Mouse (Mus musculus) heart, embryonic 16.5 days (tissue): ENCODE measurements at regions not wholly inside any gene's neighbourhood (a gene's known extent, or its start where the extent isn't known, plus 50 kb on each side); places are given as distances from the start of the nearest gene placed in this dataset.

Source experiments
- ATAC-seq: fragments of 200-750 bp; cut with Nextera tagmentation; replicated peaks from 2 replicates; pipeline ENCODE4 v1.8.0; 2017; ENCODE audit warnings: moderate number of reproducible peaks; ENCODE audit not compliant: insufficient read depth, low FRiP score; ENCODE audit errors: extremely low read depth
- H3K27ac ChIP-seq: fragments of 300-500 bp; sonication (generic); 2 replicates; pipeline ENCODE4 v1.5.1; 2014; ENCODE audit warnings: mild to moderate bottlenecking, low read length, control low read depth, moderate library complexity
- H3K27me3 ChIP-seq: fragments of 300-500 bp; sonication (generic); 2 replicates; pipeline ENCODE4 v1.6.1; 2014; ENCODE audit warnings: low read length, mixed read lengths; ENCODE audit not compliant: control insufficient read depth, insufficient read depth
- H3K36me3 ChIP-seq: fragments of 300-500 bp; sonication (generic); 2 replicates; pipeline ENCODE4 v1.6.1; 2014; ENCODE audit not compliant: control insufficient read depth, insufficient read depth
- H3K4me1 ChIP-seq: fragments of 300-500 bp; sonication (generic); 2 replicates; pipeline ENCODE4 v1.6.1; 2014; ENCODE audit warnings: low read length, mixed read lengths; ENCODE audit not compliant: control insufficient read depth, insufficient read depth
- H3K4me2 ChIP-seq: fragments of 300-500 bp; sonication (generic); 2 replicates; pipeline ENCODE4 v1.6.1; 2014; ENCODE audit warnings: low read depth, mild to moderate bottlenecking, control low read depth, low read length
- H3K4me3 ChIP-seq: fragments of 300-500 bp; sonication (generic); 2 replicates; pipeline ENCODE4 v1.5.1; 2014; ENCODE audit warnings: mild to moderate bottlenecking, control low read depth, low read length
- H3K9ac ChIP-seq: fragments of 300-500 bp; sonication (generic); 2 replicates; pipeline ENCODE4 v1.6.1; 2014; ENCODE audit warnings: low read length, control low read depth
- H3K9me3 ChIP-seq: fragments of 300-500 bp; sonication (generic); replicated peaks from 2 replicates; pipeline ENCODE4 v1.6.1; 2016; ENCODE audit warnings: low read length; ENCODE audit not compliant: control insufficient read depth
- WGBS: fragments of 180-500 bp; shearing (Covaris S2); extraction: QIAGEN DNeasy Blood & Tissue Kit; methylation state at CpG from one replicate; pipeline ENCODE4 v1.1.7; 2014; 5-methylcytosine and 5-hydroxymethylcytosine counted together

GRCm38 (mm10) chr11:7592010-7592409 is 378.3 kb upstream of the Igfbp3 start:
- Histone ChIP-seq H3K4me3 (no peak overlapping the region), H3K27me3 (no peaks in the 10 kb centered on the region), H3K9ac (no peak overlapping the region), H3K4me2 (no peak overlapping the region), H3K36me3 (no peaks in the 10 kb centered on the region), H3K9me3 (no peaks in the 10 kb centered on the region), H3K4me1 (no peaks in the 10 kb centered on the region), H3K27ac (no peak overlapping the region)
- WGBS: 70% methylated on average over 4 of the region's 4 CpGs
- no peak for ATAC-seq

- Histone ChIP-seq H3K9me3 (no peaks in the 10 kb centered on the region; the same call in 1 of the 2 replicates), H3K4me3 (no peak overlapping the region), H3K4me2 (no peak overlapping the region), H3K27ac (no peak overlapping the region), H3K4me1 (no peaks in the 10 kb centered on the region), H3K9ac (no peak overlapping the region), H3K36me3 (no peaks in the 10 kb centered on the region), H3K27me3 (no peaks in the 10 kb centered on the region)
- no peak for ATAC-seq
- 82% methylated on average over 2 of the region's 2 CpGs for WGBS
Observed at GRCm38 (mm10) chr11:7583296-7583695, 369.6 kb upstream of the Igfbp3 start.

- no peaks in the 10 kb centered on the region for H3K4me1 ChIP-seq
- no peak for ATAC-seq
- no peak overlapping the region for H3K4me2 ChIP-seq
- H3K27ac ChIP-seq: no peak overlapping the region
- no peaks in the 10 kb centered on the region for H3K36me3 ChIP-seq
- 53% methylated on average over 1 of the region's 1 CpGs for WGBS
- H3K4me3 ChIP-seq: no peak overlapping the region
- no peaks in the 10 kb centered on the region for H3K27me3 ChIP-seq
- no peaks in the 10 kb centered on the region for H3K9me3 ChIP-seq
- H3K9ac ChIP-seq: no peak overlapping the region
Observed at GRCm38 (mm10) chr11:7568484-7568883, 354.8 kb upstream of the Igfbp3 start.

GRCm38 (mm10) chr11:7562029-7562428 is 348.3 kb upstream of the Igfbp3 start:
- Histone ChIP-seq H3K4me3 (no peak overlapping the region), H3K9ac (no peak overlapping the region), H3K4me2 (no peak overlapping the region), H3K4me1 (no peaks in the 10 kb centered on the region), H3K9me3 (no peaks in the 10 kb centered on the region), H3K36me3 (no peaks in the 10 kb centered on the region), H3K27me3 (no peaks in the 10 kb centered on the region), H3K27ac (no peak overlapping the region)
- WGBS: 39% methylated on average over 2 of the region's 2 CpGs
- ATAC-seq: no peak

- WGBS: 67% methylated on average over 1 of the region's 1 CpGs
- ATAC-seq: no peak
- no peak overlapping the region for H3K4me3 ChIP-seq
- no peak overlapping the region for H3K27ac ChIP-seq
- no peak overlapping the region for H3K4me2 ChIP-seq
- H3K4me1 ChIP-seq: no peaks in the 10 kb centered on the region
- H3K9me3 ChIP-seq: no peaks in the 10 kb centered on the region
- H3K27me3 ChIP-seq: no peaks in the 10 kb centered on the region
- H3K36me3 ChIP-seq: no peaks in the 10 kb centered on the region
- H3K9ac ChIP-seq: no peak overlapping the region
Observed at GRCm38 (mm10) chr11:7561437-7561836, 347.7 kb upstream of the Igfbp3 start.

GRCm38 (mm10) chr11:7555613-7556274 is 342.0 kb upstream of the Igfbp3 start:
- H3K4me2 ChIP-seq: no peak overlapping the region
- H3K27ac ChIP-seq: no peak overlapping the region
- H3K9me3 ChIP-seq: no peaks in the 10 kb centered on the region
- H3K9ac ChIP-seq: no peak overlapping the region
- no peak overlapping the region for H3K4me3 ChIP-seq
- H3K36me3 ChIP-seq: no peaks in the 10 kb centered on the region
- no peak for ATAC-seq
- no peaks in the 10 kb centered on the region for H3K4me1 ChIP-seq
- 63% methylated on average over 6 of the region's 6 CpGs for WGBS
- no peaks in the 10 kb centered on the region for H3K27me3 ChIP-seq

- WGBS: 72% methylated on average over 3 of the region's 3 CpGs
- Histone ChIP-seq H3K27me3 (no peaks in the 10 kb centered on the region), H3K9ac (no peak overlapping the region), H3K4me1 (no peaks in the 10 kb centered on the region), H3K4me2 (no peak overlapping the region), H3K36me3 (no peaks in the 10 kb centered on the region), H3K9me3 (no peaks in the 10 kb centered on the region), H3K4me3 (no peak overlapping the region), H3K27ac (no peak overlapping the region)
- peak; percentile 37; the same call in 1 of the 2 replicates for ATAC-seq
Observed at GRCm38 (mm10) chr11:7552154-7552553, 338.4 kb upstream of the Igfbp3 start.

- no peak overlapping the region for H3K9ac ChIP-seq
- H3K27ac ChIP-seq: no peak overlapping the region
- H3K4me1 ChIP-seq: no peaks in the 10 kb centered on the region
- H3K27me3 ChIP-seq: no peaks in the 10 kb centered on the region
- H3K36me3 ChIP-seq: no peaks in the 10 kb centered on the region
- no peak overlapping the region for H3K4me3 ChIP-seq
- H3K9me3 ChIP-seq: 0 out of 2 replicates have a peak, but pooled peaks cover 3% of the 10 kb centered on the region
- no peak for ATAC-seq
- no peak overlapping the region for H3K4me2 ChIP-seq
- WGBS: 66% methylated on average over 2 of the region's 2 CpGs
Observed at GRCm38 (mm10) chr11:7547796-7548195, 334.1 kb upstream of the Igfbp3 start.

GRCm38 (mm10) chr11:7545621-7546020 is 331.9 kb upstream of the Igfbp3 start:
- WGBS: 56% methylated on average over 2 of the region's 2 CpGs
- Histone ChIP-seq H3K4me2 (no peak overlapping the region), H3K4me1 (no peaks in the 10 kb centered on the region), H3K9ac (no peak overlapping the region), H3K27me3 (no peaks in the 10 kb centered on the region), H3K36me3 (no peaks in the 10 kb centered on the region), H3K27ac (no peak overlapping the region), H3K9me3 (0 out of 2 replicates have a peak, but pooled peaks cover 3% of the 10 kb centered on the region), H3K4me3 (no peak overlapping the region)
- no peak for ATAC-seq
